Mouse (Mus musculus) testis, adult 2 months (tissue): Measurements from ENCODE around the gene Xk.

Source experiments
- CTCF ChIP-seq: fragments of 200-500 bp; IDR thresholded peaks from 2 replicates; pipeline ENCODE4 v1.5.1; 2012; ENCODE audit warnings: low read depth, mild to moderate bottlenecking, inconsistent platforms, low read length, moderate library complexity; ENCODE audit not compliant: control insufficient read depth, insufficient read depth, insufficient replicate concordance
- POLR2A ChIP-seq: fragments of 200-500 bp; IDR thresholded peaks from 2 replicates; pipeline ENCODE4 v1.6.1; 2012; ENCODE audit warnings: low read depth, mild to moderate bottlenecking, inconsistent platforms, low read length, moderate library complexity; ENCODE audit not compliant: control insufficient read depth

GRCm38 (mm10) chrX:9248911-9249310 lies 23.6 kb upstream of the Xk start:
- no peak for TF ChIP-seq POLR2A
- no peak for TF ChIP-seq CTCF
